Mouse (Mus musculus): ENCODE measurements at regions not wholly inside any gene's neighbourhood (a gene's known extent, or its start where the extent isn't known, plus 50 kb on each side); places are given as distances from the start of the nearest gene placed in this dataset.

DNA sequence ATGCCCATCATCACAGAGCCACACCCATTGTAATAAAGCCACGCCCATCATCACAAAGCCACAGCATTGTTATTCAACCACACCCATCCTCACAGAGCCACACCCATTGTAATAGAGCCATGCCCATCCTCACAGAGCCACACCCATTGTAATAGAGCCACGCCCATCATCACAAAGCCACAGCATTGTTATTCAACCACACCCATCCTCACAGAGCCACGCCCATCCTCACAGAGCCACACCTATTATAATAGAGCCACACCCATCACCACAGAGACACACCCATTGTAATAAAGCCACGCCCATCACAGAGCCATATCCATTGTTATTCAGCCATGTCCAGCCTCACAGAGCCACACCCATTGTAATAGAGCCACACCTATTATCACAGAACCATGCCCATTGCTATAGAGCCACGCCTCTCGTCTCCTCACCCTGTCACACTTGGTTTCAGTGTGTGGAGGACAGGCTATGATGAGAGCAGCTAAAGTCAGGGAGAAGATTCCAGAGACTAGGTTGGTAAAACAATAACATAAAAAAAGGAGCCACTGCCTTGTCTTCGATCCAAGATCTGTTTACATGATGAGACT lies 85.6 kb downstream of the Gxylt1 start:
- Histone ChIP-seq H3K9me3 (replicated peaks) (no peaks in the 10 kb centered on the region), H3K27me3 (no peaks in the 10 kb centered on the region), H3K9ac (no peak overlapping the region), H3K4me1 (no peaks in the 10 kb centered on the region), H3K4me2 (replicated peaks) (no peak overlapping the region), H3K27ac (no peak overlapping the region), H3K4me3 (no peak overlapping the region), H3K36me3 (no peaks in the 10 kb centered on the region)
- 86% methylated on average over 7 of the region's 7 CpGs for WGBS
- ATAC-seq (ENCODE audit: low FRiP score) = no peak

GRCm38 (mm10) chr15:93176221-93176620 lies 98.8 kb downstream of the Gxylt1 start:
- WGBS = 85% methylated on average over 5 of the region's 5 CpGs
- Histone ChIP-seq H3K36me3 (no peaks in the 10 kb centered on the region), H3K9ac (no peak overlapping the region), H3K4me2 (replicated peaks) (no peak overlapping the region), H3K9me3 (replicated peaks) (no peaks in the 10 kb centered on the region), H3K4me1 (no peaks in the 10 kb centered on the region), H3K27me3 (no peaks in the 10 kb centered on the region), H3K4me3 (no peak overlapping the region), H3K27ac (no peak overlapping the region)
- ATAC-seq (ENCODE audit: low FRiP score) = no peak

DNA sequence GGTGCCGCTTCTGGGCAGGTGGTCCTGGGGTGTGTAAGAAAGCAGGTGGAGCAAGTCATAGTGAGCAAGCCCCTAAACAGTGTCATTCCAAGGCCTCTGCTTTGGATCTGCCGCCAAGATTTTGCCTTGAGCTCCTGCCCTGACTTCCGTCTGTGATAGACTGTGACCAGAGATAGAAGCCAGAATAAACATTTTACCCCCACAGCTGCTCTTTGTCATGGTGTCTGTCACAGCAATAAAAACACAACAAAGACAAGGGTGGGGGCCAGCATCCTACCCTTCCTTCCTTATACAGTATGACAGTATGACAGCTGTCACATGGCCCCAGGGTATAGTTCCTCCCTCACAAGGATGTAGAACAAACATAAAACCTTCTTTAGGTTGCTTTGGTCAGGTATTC lies 106.2 kb downstream of the Gxylt1 start:
- no peak for ATAC-seq (ENCODE audit: low FRiP score)
- Histone ChIP-seq H3K27me3 (no peaks in the 10 kb centered on the region), H3K27ac (no peak overlapping the region), H3K4me1 (no peaks in the 10 kb centered on the region), H3K4me3 (no peak overlapping the region), H3K9ac (no peak overlapping the region), H3K36me3 (no peaks in the 10 kb centered on the region), H3K9me3 (replicated peaks) (no peaks in the 10 kb centered on the region), H3K4me2 (replicated peaks) (no peak overlapping the region)
- 90% methylated on average over 3 of the region's 3 CpGs for WGBS

GRCm38 (mm10) chr15:93167451-93167850 lies 107.5 kb downstream of the Gxylt1 start:
- WGBS = 93% methylated on average over 9 of the region's 9 CpGs
- Histone ChIP-seq H3K4me1 (no peaks in the 10 kb centered on the region; the same call in 1 of the 2 replicates), H3K4me2 (replicated peaks) (no peak overlapping the region), H3K9me3 (replicated peaks) (no peaks in the 10 kb centered on the region), H3K27ac (no peak overlapping the region), H3K36me3 (no peaks in the 10 kb centered on the region), H3K27me3 (no peaks in the 10 kb centered on the region), H3K9ac (no peak overlapping the region), H3K4me3 (no peak overlapping the region)
- no peak for ATAC-seq (ENCODE audit: low FRiP score)

- WGBS = 57% methylated on average over 25 of the region's 25 CpGs
- 0 out of 2 replicates have a peak overlapping the region, but pooled peaks have one; percentile 17 for H3K27ac ChIP-seq
- H3K4me2 ChIP-seq (replicated peaks) = no peak overlapping the region
- H3K36me3 ChIP-seq = no peaks in the 10 kb centered on the region
- H3K4me1 ChIP-seq = peaks cover 12% of the 10 kb centered on the region
- 0 out of 2 replicates have a peak, but pooled peaks have one; percentile 26 for ATAC-seq (ENCODE audit: low FRiP score)
- H3K9ac ChIP-seq = no peak overlapping the region
- no peak overlapping the region for H3K4me3 ChIP-seq
- H3K27me3 ChIP-seq = no peaks in the 10 kb centered on the region
- H3K9me3 ChIP-seq (replicated peaks) = peaks cover 5% of the 10 kb centered on the region; the same call in 1 of the 2 replicates
Observed at GRCm38 (mm10) chr15:93161924-93162910, 112.8 kb downstream of the Gxylt1 start.

GRCm38 (mm10) chr15:93161329-93161728 lies 113.7 kb downstream of the Gxylt1 start:
- 0 out of 2 replicates have a peak, but pooled peaks have one; percentile 35 for ATAC-seq (ENCODE audit: low FRiP score)
- H3K4me2 ChIP-seq (replicated peaks) = no peak overlapping the region
- H3K27ac ChIP-seq = 0 out of 2 replicates have a peak overlapping the region, but pooled peaks have one; percentile 17
- 57% methylated on average over 7 of the region's 7 CpGs for WGBS
- H3K9ac ChIP-seq = no peak overlapping the region
- no peaks in the 10 kb centered on the region for H3K27me3 ChIP-seq
- H3K4me3 ChIP-seq = no peak overlapping the region
- no peaks in the 10 kb centered on the region for H3K36me3 ChIP-seq
- peaks cover 12% of the 10 kb centered on the region for H3K4me1 ChIP-seq
- H3K9me3 ChIP-seq (replicated peaks) = peaks cover 5% of the 10 kb centered on the region; the same call in 1 of the 2 replicates

- Histone ChIP-seq H3K4me2 (replicated peaks) (no peak overlapping the region), H3K4me3 (no peak overlapping the region), H3K27ac (no peak overlapping the region), H3K36me3 (no peaks in the 10 kb centered on the region), H3K9ac (no peak overlapping the region), H3K4me1 (0 out of 2 replicates have a peak, but pooled peaks cover 3% of the 10 kb centered on the region), H3K9me3 (replicated peaks) (peaks cover 5% of the 10 kb centered on the region; the same call in 1 of the 2 replicates), H3K27me3 (no peaks in the 10 kb centered on the region)
- ATAC-seq (ENCODE audit: low FRiP score) = no peak
- WGBS = 69% methylated on average over 3 of the region's 3 CpGs
Observed at GRCm38 (mm10) chr15:93155756-93156155, 119.2 kb downstream of the Gxylt1 start.

DNA sequence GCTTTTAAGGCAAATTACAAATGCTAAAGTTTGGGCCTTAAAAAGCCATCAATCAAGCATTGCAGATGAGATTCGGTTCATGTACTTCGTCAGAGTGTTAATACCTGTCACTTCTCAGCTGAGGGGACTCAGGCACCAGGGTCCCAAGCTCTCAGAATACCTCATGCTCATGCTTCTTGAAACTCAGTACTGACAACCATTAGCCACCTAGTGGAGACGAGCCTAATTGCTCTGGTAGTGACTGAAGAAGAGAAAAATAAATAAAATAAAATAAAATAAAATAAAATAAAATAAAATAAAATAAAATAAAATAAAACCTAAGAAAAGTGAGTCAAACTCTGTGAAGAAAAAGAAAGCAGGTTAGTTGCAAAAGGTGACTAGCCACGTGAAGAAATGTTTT lies 121.0 kb downstream of the Gxylt1 start:
- no peaks in the 10 kb centered on the region for H3K27me3 ChIP-seq
- H3K9me3 ChIP-seq (replicated peaks) = no peaks in the 10 kb centered on the region
- 58% methylated on average over 4 of the region's 4 CpGs for WGBS
- 0 out of 2 replicates have a peak, but pooled peaks cover 3% of the 10 kb centered on the region for H3K4me1 ChIP-seq
- ATAC-seq (ENCODE audit: low FRiP score) = no peak
- no peak overlapping the region for H3K27ac ChIP-seq
- no peaks in the 10 kb centered on the region for H3K36me3 ChIP-seq
- no peak overlapping the region for H3K4me3 ChIP-seq
- no peak overlapping the region for H3K9ac ChIP-seq
- H3K4me2 ChIP-seq (replicated peaks) = no peak overlapping the region

DNA sequence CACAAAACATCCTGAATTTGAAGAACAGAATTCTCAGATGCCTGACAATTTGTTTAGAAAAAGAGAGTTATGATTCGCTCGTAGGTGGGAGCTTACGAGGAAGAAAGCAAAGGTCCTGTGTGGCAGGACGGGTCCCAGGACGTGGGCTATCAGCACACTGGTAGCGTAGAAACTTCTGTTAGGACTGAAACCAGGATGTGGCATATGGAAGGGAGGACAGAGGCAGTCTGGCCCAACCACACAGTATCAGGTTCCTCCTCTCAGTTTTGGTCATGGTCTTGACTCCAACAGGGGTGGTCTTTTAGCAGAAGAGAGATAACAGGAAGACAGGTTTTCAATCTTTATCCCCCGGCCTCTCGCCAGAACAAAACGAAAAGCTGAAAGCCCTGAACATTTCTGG lies 130.1 kb downstream of the Gxylt1 start:
- Histone ChIP-seq H3K27ac (no peak overlapping the region), H3K4me3 (no peak overlapping the region), H3K36me3 (no peaks in the 10 kb centered on the region), H3K4me1 (no peaks in the 10 kb centered on the region), H3K9me3 (replicated peaks) (no peaks in the 10 kb centered on the region), H3K9ac (no peak overlapping the region), H3K4me2 (replicated peaks) (no peak overlapping the region), H3K27me3 (no peaks in the 10 kb centered on the region)
- WGBS = 88% methylated on average over 9 of the region's 9 CpGs
- no peak for ATAC-seq (ENCODE audit: low FRiP score)

- Histone ChIP-seq H3K4me3 (no peak overlapping the region), H3K4me1 (no peaks in the 10 kb centered on the region), H3K9me3 (replicated peaks) (no peaks in the 10 kb centered on the region), H3K27ac (no peak overlapping the region), H3K27me3 (no peaks in the 10 kb centered on the region), H3K36me3 (no peaks in the 10 kb centered on the region), H3K9ac (no peak overlapping the region), H3K4me2 (replicated peaks) (no peak overlapping the region)
- no peak for ATAC-seq (ENCODE audit: low FRiP score)
- WGBS = 59% methylated on average over 4 of the region's 4 CpGs
Observed at GRCm38 (mm10) chr15:93144264-93144663, 130.7 kb downstream of the Gxylt1 start.

DNA sequence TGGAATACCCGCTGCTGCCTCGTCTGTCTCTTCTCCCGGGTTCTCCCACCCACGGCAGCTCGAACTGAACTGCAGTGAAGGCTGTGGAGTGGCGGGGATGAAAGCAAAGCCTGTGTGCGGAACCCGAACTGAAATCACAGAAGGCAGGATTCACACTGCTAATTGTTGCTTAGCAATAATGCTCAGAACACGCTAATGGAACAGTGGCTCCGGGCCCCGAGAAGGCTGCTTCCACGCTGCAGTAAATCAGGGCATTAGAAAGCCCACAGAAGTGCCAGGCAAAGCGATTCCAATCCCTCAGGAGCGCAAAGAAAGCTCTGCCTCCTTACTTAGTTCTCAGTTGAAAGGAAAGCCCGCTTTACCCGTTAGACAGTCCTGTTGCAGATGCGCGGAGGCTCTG lies 141.6 kb downstream of the Gxylt1 start:
- 0 out of 2 replicates have a peak, but pooled peaks cover 7% of the 10 kb centered on the region for H3K4me1 ChIP-seq
- H3K4me2 ChIP-seq (replicated peaks) = 0 out of 2 replicates have a peak overlapping the region, but pooled peaks have one; percentile 1
- no peak for ATAC-seq (ENCODE audit: low FRiP score)
- H3K27ac ChIP-seq = no peak overlapping the region
- no peaks in the 10 kb centered on the region for H3K27me3 ChIP-seq
- H3K9me3 ChIP-seq (replicated peaks) = no peaks in the 10 kb centered on the region
- H3K4me3 ChIP-seq = no peak overlapping the region
- H3K9ac ChIP-seq = no peak overlapping the region
- WGBS = 70% methylated on average over 18 of the region's 18 CpGs
- H3K36me3 ChIP-seq = no peaks in the 10 kb centered on the region

DNA sequence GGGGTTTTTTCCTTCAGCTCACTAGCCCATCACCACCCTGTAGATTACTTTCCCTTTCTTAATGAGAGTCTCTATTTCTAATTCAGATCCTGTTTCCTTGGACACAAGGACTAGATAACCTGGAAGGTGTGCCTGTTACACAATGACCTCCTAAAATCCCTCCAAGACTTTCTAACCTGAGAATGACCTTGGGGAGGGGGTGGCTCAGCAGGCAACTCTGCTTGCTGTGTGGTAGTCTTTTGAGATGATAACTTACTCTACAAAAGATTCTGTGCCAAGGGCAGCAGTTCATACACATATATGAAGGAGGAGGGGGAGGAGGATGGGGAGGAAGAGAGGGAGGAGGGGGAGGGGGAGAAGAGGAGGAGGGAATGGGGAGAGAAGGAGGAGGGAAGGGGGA lies 143.9 kb downstream of the Gxylt1 start:
- H3K27me3 ChIP-seq = no peaks in the 10 kb centered on the region
- no peak for ATAC-seq (ENCODE audit: low FRiP score)
- 0 out of 2 replicates have a peak, but pooled peaks cover 7% of the 10 kb centered on the region for H3K4me1 ChIP-seq
- H3K36me3 ChIP-seq = no peaks in the 10 kb centered on the region
- H3K4me3 ChIP-seq = no peak overlapping the region
- H3K9me3 ChIP-seq (replicated peaks) = no peaks in the 10 kb centered on the region
- no peak overlapping the region for H3K9ac ChIP-seq
- no peak overlapping the region for H3K4me2 ChIP-seq (replicated peaks)
- no peak overlapping the region for H3K27ac ChIP-seq

Data from hindbrain, embryonic 12.5 days (tissue).